8 mouse cellular contexts compared by ENCODE assay signal in genomic region chr7:45715090-45715708, GRCm38 (mm10). TPM values are rescaled to one million over a fixed set of nuclear protein-coding genes. Genes with fewer than 3 reads are reported as not detected.
DNase-seq lines count a peak whose midpoint lies in the region; ATAC-seq lines count a peak whose summit lies in the region.

Gene Rpl18, plus strand, starts transcription at chr7:45715457.

- ATAC-seq in CD4-positive, CD25-positive, alpha-beta regulatory T cell, adult 4 months = peak; percentile 90
- ATAC-seq in heart, embryonic 15.5 days (replicated peaks; ENCODE audit: insufficient number of reproducible peaks, insufficient read depth, low FRiP score, low read depth) = peak; percentile 86
- peak; percentile 85 for ATAC-seq in liver, embryonic 15.5 days (ENCODE audit: insufficient read depth)
- ATAC-seq in neural tube, embryonic 12.5 days (ENCODE audit: low FRiP score, low read depth) = peak; percentile 86

- H3K4me1 ChIP-seq in forebrain, embryonic 10.5 days = peaks cover 61% of the 10 kb centered on the region
- peaks cover 43% of the 10 kb centered on the region for H3K4me1 ChIP-seq in heart, embryonic 15.5 days (replicated peaks)
- peaks cover 67% of the 10 kb centered on the region for H3K4me1 ChIP-seq in liver, embryonic 15.5 days (replicated peaks)
- peaks cover 44% of the 10 kb centered on the region for H3K4me1 ChIP-seq in neural tube, embryonic 12.5 days

- H3K9me3 ChIP-seq in forebrain, embryonic 10.5 days = no peaks in the 10 kb centered on the region
- H3K9me3 ChIP-seq in heart, embryonic 15.5 days (replicated peaks) = no peaks in the 10 kb centered on the region
- H3K9me3 ChIP-seq in liver, embryonic 15.5 days (replicated peaks) = no peaks in the 10 kb centered on the region
- no peaks in the 10 kb centered on the region for H3K9me3 ChIP-seq in neural tube, embryonic 12.5 days

- peak within 1 kb of the TSS; percentile 80 for H3K4me2 ChIP-seq in heart, embryonic 15.5 days
- peak within 1 kb of the TSS; percentile 95 for H3K4me2 ChIP-seq in liver, embryonic 15.5 days
- peak within 1 kb of the TSS; percentile 93 for H3K4me2 ChIP-seq in neural tube, embryonic 12.5 days (replicated peaks)

- H3K36me3 ChIP-seq in forebrain, embryonic 10.5 days (replicated peaks) = peaks cover 52% of the 10 kb centered on the region
- peaks cover 35% of the 10 kb centered on the region for H3K36me3 ChIP-seq in heart, embryonic 15.5 days
- peaks cover 49% of the 10 kb centered on the region for H3K36me3 ChIP-seq in liver, embryonic 15.5 days (replicated peaks)
- peaks cover 44% of the 10 kb centered on the region for H3K36me3 ChIP-seq in neural tube, embryonic 12.5 days

- H3K4me3 ChIP-seq in forebrain, embryonic 10.5 days = peak within 1 kb of the TSS; percentile 96
- H3K4me3 ChIP-seq in heart, embryonic 15.5 days = peak within 1 kb of the TSS; percentile 69
- H3K4me3 ChIP-seq in liver, embryonic 15.5 days (replicated peaks) = peak within 1 kb of the TSS; percentile 90
- peak within 1 kb of the TSS; percentile 74 for H3K4me3 ChIP-seq in neural tube, embryonic 12.5 days

- H3K27me3 ChIP-seq in forebrain, embryonic 10.5 days (ENCODE audit: poor library complexity, severe bottlenecking) = no peaks in the 10 kb centered on the region
- no peaks in the 10 kb centered on the region for H3K27me3 ChIP-seq in heart, embryonic 15.5 days
- no peaks in the 10 kb centered on the region for H3K27me3 ChIP-seq in liver, embryonic 15.5 days
- H3K27me3 ChIP-seq in neural tube, embryonic 12.5 days (replicated peaks) = no peaks in the 10 kb centered on the region

- peak within 1 kb of the TSS; percentile 63 for H3K9ac ChIP-seq in heart, embryonic 15.5 days
- H3K9ac ChIP-seq in liver, embryonic 15.5 days = peak within 1 kb of the TSS; percentile 81
- H3K9ac ChIP-seq in neural tube, embryonic 12.5 days = peak within 1 kb of the TSS; percentile 69

- H3K27ac ChIP-seq in forebrain, embryonic 10.5 days = peak within 1 kb of the TSS; percentile 90
- H3K27ac ChIP-seq in heart, embryonic 15.5 days = peak within 1 kb of the TSS; percentile 44
- H3K27ac ChIP-seq in liver, embryonic 15.5 days (replicated peaks) = peak within 1 kb of the TSS; percentile 80
- no peak within 1 kb of the TSS for H3K27ac ChIP-seq in neural tube, embryonic 12.5 days

- WGBS in forebrain, embryonic 10.5 days = 7% methylated on average over 34 of the region's 34 CpGs
- 6% methylated on average over 34 of the region's 34 CpGs for WGBS in heart, embryonic 15.5 days
- WGBS in liver, embryonic 15.5 days (ENCODE audit: insufficient replicate concordance) = 5% methylated on average over 34 of the region's 34 CpGs
- WGBS in neural tube, embryonic 12.5 days = 6% methylated on average over 34 of the region's 34 CpGs

- peak; percentile 85 for DNase-seq in c-Kit-negative CD71-positive TER-119-positive erythroid progenitor cells, embryonic 14.5 days (ENCODE audit: low read depth, low spot score)
- DNase-seq in forebrain, embryonic 10.5 days (ENCODE audit: extremely low spot score, low spot score) = peak; percentile 95
- DNase-seq in kidney, postnatal 36 days = peak; percentile 99
- DNase-seq in telencephalon, adult 2 months (ENCODE audit: low read depth, low spot score) = peak; percentile 97

RNA-seq across cellular contexts. Expression of gene Rpl18, which starts in this region (rescaled TPM):
- 1,000 to 10,000 TPM; 2,369 to 2,427 TPM for polyA plus RNA-seq in CD4-positive, CD25-positive, alpha-beta regulatory T cell, adult 4 months (2017; shearing (Covaris generic))
- 1,181 and 1,186 TPM in 2 replicates for polyA plus RNA-seq in forebrain, embryonic 10.5 days (2016; fragmentation: Nextera tagmentation; extraction: Ambion mirVana)
- polyA plus RNA-seq in heart, embryonic 15.5 days (2015; fragmentation: Nextera tagmentation; extraction: Ambion mirVana) = 540 and 572 TPM in 2 replicates
- polyA plus RNA-seq in liver, embryonic 15.5 days (2015; fragmentation: Nextera tagmentation; extraction: Ambion mirVana) = 533 and 542 TPM in 2 replicates
- 665 and 700 TPM in 2 replicates for polyA plus RNA-seq in neural tube, embryonic 12.5 days (2016; fragmentation: Nextera tagmentation; extraction: Ambion mirVana)
